Mouse (Mus musculus): ENCODE measurements at regions not wholly inside any gene's neighbourhood (a gene's known extent, or its start where the extent isn't known, plus 50 kb on each side); places are given as distances from the start of the nearest gene placed in this dataset.

GRCm38 (mm10) chr3:66592259-66592658 lies 295.6 kb upstream of the Veph1 start:
- Histone ChIP-seq H3K4me2 (replicated peaks) (no peak overlapping the region), H3K9me3 (no peaks in the 10 kb centered on the region), H3K27me3 (no peaks in the 10 kb centered on the region), H3K9ac (no peak overlapping the region), H3K36me3 (no peaks in the 10 kb centered on the region), H3K4me1 (no peaks in the 10 kb centered on the region), H3K27ac (no peak overlapping the region), H3K4me3 (no peak overlapping the region)
- ATAC-seq (ENCODE audit: insufficient number of reproducible peaks, insufficient read depth, low FRiP score, low TSS enrichment), result no peak
- 44% methylated on average over 7 of the region's 7 CpGs for WGBS

- H3K36me3 ChIP-seq, result no peaks in the 10 kb centered on the region
- H3K4me3 ChIP-seq, result no peak overlapping the region
- H3K27ac ChIP-seq, result no peak overlapping the region
- H3K4me1 ChIP-seq, result no peaks in the 10 kb centered on the region
- no peaks in the 10 kb centered on the region for H3K9me3 ChIP-seq
- H3K27me3 ChIP-seq, result no peaks in the 10 kb centered on the region
- no peak overlapping the region for H3K4me2 ChIP-seq (replicated peaks)
- H3K9ac ChIP-seq, result no peak overlapping the region
- no peak for ATAC-seq (ENCODE audit: insufficient number of reproducible peaks, insufficient read depth, low FRiP score, low TSS enrichment)
- whole genome bisulfite sequencing, result 57% methylated on average over 7 of the region's 7 CpGs
Measured at GRCm38 (mm10) chr3:66590775-66591174, 294.1 kb upstream of the Veph1 start.

GRCm38 (mm10) chr3:66589483-66589882 lies 292.8 kb upstream of the Veph1 start:
- ATAC-seq (ENCODE audit: insufficient number of reproducible peaks, insufficient read depth, low FRiP score, low TSS enrichment), result no peak
- Histone ChIP-seq H3K27me3 (no peaks in the 10 kb centered on the region), H3K27ac (no peak overlapping the region), H3K4me3 (no peak overlapping the region), H3K4me1 (no peaks in the 10 kb centered on the region), H3K9me3 (no peaks in the 10 kb centered on the region), H3K9ac (no peak overlapping the region), H3K4me2 (replicated peaks) (no peak overlapping the region), H3K36me3 (no peaks in the 10 kb centered on the region)
- 91% methylated on average over 4 of the region's 4 CpGs for WGBS

GRCm38 (mm10) chr3:66584831-66585230 lies 288.2 kb upstream of the Veph1 start:
- Histone ChIP-seq H3K4me1 (no peaks in the 10 kb centered on the region), H3K4me3 (no peak overlapping the region), H3K4me2 (replicated peaks) (no peak overlapping the region), H3K9ac (no peak overlapping the region), H3K36me3 (no peaks in the 10 kb centered on the region), H3K9me3 (no peaks in the 10 kb centered on the region), H3K27me3 (no peaks in the 10 kb centered on the region), H3K27ac (no peak overlapping the region)
- 67% methylated on average over 9 of the region's 9 CpGs for WGBS
- no peak for ATAC-seq (ENCODE audit: insufficient number of reproducible peaks, insufficient read depth, low FRiP score, low TSS enrichment)

- Histone ChIP-seq H3K9ac (no peak overlapping the region), H3K4me3 (no peak overlapping the region), H3K4me2 (replicated peaks) (no peak overlapping the region), H3K9me3 (no peaks in the 10 kb centered on the region), H3K27me3 (no peaks in the 10 kb centered on the region), H3K4me1 (no peaks in the 10 kb centered on the region), H3K36me3 (no peaks in the 10 kb centered on the region), H3K27ac (no peak overlapping the region)
- 79% methylated on average over 5 of the region's 5 CpGs for WGBS
- ATAC-seq (ENCODE audit: insufficient number of reproducible peaks, insufficient read depth, low FRiP score, low TSS enrichment), result no peak
Measured at GRCm38 (mm10) chr3:66584101-66584500, 287.5 kb upstream of the Veph1 start.

- no peak overlapping the region for H3K4me3 ChIP-seq
Measured at GRCm38 (mm10) chr3:66576659-66577058, 280.0 kb upstream of the Veph1 start.

GRCm38 (mm10) chr3:66574321-66574720 lies 277.7 kb upstream of the Veph1 start:
- no peaks in the 10 kb centered on the region for H3K27me3 ChIP-seq
- peak overlapping the region; percentile 26; the same call in 1 of the 2 replicates for H3K27ac ChIP-seq
- no peaks in the 10 kb centered on the region for H3K9me3 ChIP-seq
- no peak for ATAC-seq (ENCODE audit: insufficient number of reproducible peaks, insufficient read depth, low FRiP score, low TSS enrichment)
- H3K4me2 ChIP-seq (replicated peaks), result no peak overlapping the region
- H3K4me1 ChIP-seq, result peaks cover 12% of the 10 kb centered on the region; the same call in 1 of the 2 replicates
- no peak overlapping the region for H3K4me3 ChIP-seq
- WGBS, result 50% methylated on average over 8 of the region's 8 CpGs
- H3K36me3 ChIP-seq, result no peaks in the 10 kb centered on the region
- H3K9ac ChIP-seq, result no peak overlapping the region

More at GRCm38 (mm10) chr3:66576659-66577058, 280.0 kb upstream of the Veph1 start:
- Histone ChIP-seq H3K27ac (no peak overlapping the region), H3K27me3 (no peaks in the 10 kb centered on the region), H3K4me1 (peaks cover 12% of the 10 kb centered on the region; the same call in 1 of the 2 replicates), H3K4me2 (replicated peaks) (no peak overlapping the region), H3K9me3 (no peaks in the 10 kb centered on the region), H3K9ac (no peak overlapping the region), H3K36me3 (no peaks in the 10 kb centered on the region)
- ATAC-seq (ENCODE audit: insufficient number of reproducible peaks, insufficient read depth, low FRiP score, low TSS enrichment), result no peak
- 89% methylated on average over 1 of the region's 1 CpGs for WGBS

GRCm38 (mm10) chr3:66572887-66573519 lies 276.4 kb upstream of the Veph1 start:
- Histone ChIP-seq H3K36me3 (no peaks in the 10 kb centered on the region), H3K4me3 (no peak overlapping the region), H3K4me2 (replicated peaks) (peak overlapping the region; percentile 5; the same call in 1 of the 2 replicates), H3K9ac (no peak overlapping the region), H3K27me3 (no peaks in the 10 kb centered on the region), H3K4me1 (peaks cover 12% of the 10 kb centered on the region; the same call in 1 of the 2 replicates), H3K27ac (no peak overlapping the region), H3K9me3 (no peaks in the 10 kb centered on the region)
- WGBS, result 72% methylated on average over 12 of the region's 12 CpGs
- ATAC-seq (ENCODE audit: insufficient number of reproducible peaks, insufficient read depth, low FRiP score, low TSS enrichment), result no peak

- Histone ChIP-seq H3K4me3 (no peak overlapping the region), H3K4me1 (peaks cover 12% of the 10 kb centered on the region; the same call in 1 of the 2 replicates), H3K27me3 (no peaks in the 10 kb centered on the region), H3K9ac (no peak overlapping the region), H3K36me3 (no peaks in the 10 kb centered on the region), H3K4me2 (replicated peaks) (no peak overlapping the region), H3K27ac (no peak overlapping the region), H3K9me3 (no peaks in the 10 kb centered on the region)
- WGBS, result 68% methylated on average over 5 of the region's 5 CpGs
- no peak for ATAC-seq (ENCODE audit: insufficient number of reproducible peaks, insufficient read depth, low FRiP score, low TSS enrichment)
Measured at GRCm38 (mm10) chr3:66570342-66570741, 273.7 kb upstream of the Veph1 start.

- Histone ChIP-seq H3K36me3 (no peaks in the 10 kb centered on the region), H3K27me3 (no peaks in the 10 kb centered on the region), H3K4me1 (no peaks in the 10 kb centered on the region), H3K27ac (no peak overlapping the region), H3K9me3 (no peaks in the 10 kb centered on the region), H3K4me2 (replicated peaks) (no peak overlapping the region), H3K4me3 (no peak overlapping the region), H3K9ac (no peak overlapping the region)
- ATAC-seq (ENCODE audit: insufficient number of reproducible peaks, insufficient read depth, low FRiP score, low TSS enrichment), result no peak
- WGBS, result 74% methylated on average over 7 of the region's 7 CpGs
Measured at GRCm38 (mm10) chr3:66564268-66565245, 267.9 kb upstream of the Veph1 start.

GRCm38 (mm10) chr3:66563329-66563728 lies 266.7 kb upstream of the Veph1 start:
- H3K4me2 ChIP-seq (replicated peaks), result no peak overlapping the region
- WGBS, result 86% methylated on average over 2 of the region's 2 CpGs
- H3K27me3 ChIP-seq, result no peaks in the 10 kb centered on the region
- no peak overlapping the region for H3K27ac ChIP-seq
- H3K9me3 ChIP-seq, result no peaks in the 10 kb centered on the region
- H3K4me1 ChIP-seq, result no peaks in the 10 kb centered on the region
- H3K9ac ChIP-seq, result no peak overlapping the region
- H3K36me3 ChIP-seq, result no peaks in the 10 kb centered on the region
- ATAC-seq (ENCODE audit: insufficient number of reproducible peaks, insufficient read depth, low FRiP score, low TSS enrichment), result no peak
- no peak overlapping the region for H3K4me3 ChIP-seq

GRCm38 (mm10) chr3:66555538-66555937 lies 258.9 kb upstream of the Veph1 start:
- Histone ChIP-seq H3K4me3 (no peak overlapping the region), H3K27me3 (no peaks in the 10 kb centered on the region), H3K4me2 (replicated peaks) (no peak overlapping the region), H3K9me3 (no peaks in the 10 kb centered on the region), H3K36me3 (no peaks in the 10 kb centered on the region), H3K27ac (no peak overlapping the region), H3K4me1 (no peaks in the 10 kb centered on the region), H3K9ac (no peak overlapping the region)
- WGBS, result 94% methylated on average over 1 of the region's 1 CpGs
- no peak for ATAC-seq (ENCODE audit: insufficient number of reproducible peaks, insufficient read depth, low FRiP score, low TSS enrichment)
